Mouse (Mus musculus) gastrocnemius, postnatal 36 days (tissue): ENCODE data around the gene Flt3. TPM values are rescaled to one million over a fixed set of nuclear protein-coding genes. Genes with fewer than 3 reads are reported as not detected.

ENCODE experiments used
- DNase-seq, 2 experiments: peaks; one replicate each; pipeline ENCODE4 v3.0.0; 2022
- intact Hi-C: fragments of 180-260 bp; cut with DNase I; formaldehyde crosslinking; loops from one replicate; pipeline ENCODE4 v1.15.1; 2025
- microRNA-seq, 2 experiments: library from miRNA; unstranded; fragments of <30 nt; microRNA quantifications; one replicate each; pipeline ENCODE4 v1.2.0; 2021
- total RNA-seq, 2 experiments: library from RNA; stranded (reverse); gene quantifications; 2 replicates each; pipeline ENCODE4 v1.2.3; 2021

Gene Flt3
- total RNA-seq, 2 experiments from 2014 or later, result 0.07 TPM; not detected in 1

GRCm38 (mm10) chr5:147299255-147300000 is 100.9 kb downstream of the Flt3 start:
- no peak for DNase-seq
- intact Hi-C loops, result no loop called here

GRCm38 (mm10) chr5:147297249-147297648 is 103.0 kb downstream of the Flt3 start:
- no peak for DNase-seq
- intact Hi-C loops, result no loop called here

DNA sequence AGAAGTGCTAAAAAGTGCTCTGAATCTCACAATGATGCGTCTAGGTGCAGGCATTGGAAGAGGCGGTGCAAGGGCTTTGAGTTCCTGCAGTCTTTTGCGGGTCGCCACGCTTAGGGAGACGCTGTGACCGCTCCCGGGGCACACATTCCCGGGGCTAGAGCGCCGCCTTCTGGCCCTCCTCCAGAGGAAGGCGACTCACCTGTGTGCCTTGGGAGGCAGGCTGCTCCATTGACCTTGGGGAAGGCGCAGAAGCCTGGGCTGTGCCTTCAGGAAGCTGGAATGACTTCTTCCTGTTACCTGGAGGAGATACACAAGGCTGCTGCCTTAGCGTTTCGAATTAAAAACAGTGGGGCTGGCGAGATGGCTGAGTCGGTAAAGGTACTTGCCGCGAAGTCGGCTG is 106.2 kb downstream of the Flt3 start:
- intact Hi-C loops, result no loop called here
- DNase-seq, result no peak

- intact Hi-C loops, result no loop called here
- peak in 1 of 2 experiments; percentile 24 for DNase-seq
These were observed 107.0 kb downstream of the Flt3 start for GRCm38 (mm10) chr5:147293127-147293910.

DNA sequence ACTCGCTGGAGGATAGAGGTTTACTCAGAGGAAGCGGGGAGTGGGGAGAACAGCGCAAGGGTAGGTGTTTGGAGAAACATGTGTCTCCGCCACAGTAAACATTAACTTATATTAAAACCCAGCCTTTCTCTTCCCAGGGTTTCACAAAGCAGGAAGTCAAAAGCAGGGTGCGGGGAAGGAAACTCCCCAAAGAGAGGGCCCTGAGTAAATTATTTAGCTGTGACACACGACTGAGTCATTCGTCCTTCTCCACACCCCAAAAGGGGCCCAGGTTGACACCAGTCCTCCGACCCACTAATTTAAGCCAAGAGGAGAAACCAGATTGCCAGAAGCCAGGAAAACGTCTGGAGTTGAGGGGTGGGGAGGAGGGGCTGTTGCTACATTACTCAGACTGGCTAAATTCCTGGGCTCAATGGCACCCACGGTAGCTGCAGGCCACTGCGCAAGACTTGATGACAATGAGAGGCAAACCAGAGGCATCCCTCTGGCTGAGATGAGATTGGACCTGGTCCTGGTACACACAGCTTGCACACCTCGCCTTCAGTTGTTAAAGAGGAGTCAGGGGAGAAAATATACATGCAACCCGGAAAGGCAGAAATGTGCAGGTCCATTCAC is 107.7 kb downstream of the Flt3 start:
- intact Hi-C loops, result no loop called here
- no peak for DNase-seq

- DNase-seq, result no peak
- intact Hi-C loops, result no loop called here
These were observed 108.4 kb downstream of the Flt3 start for GRCm38 (mm10) chr5:147291764-147292505.

DNA sequence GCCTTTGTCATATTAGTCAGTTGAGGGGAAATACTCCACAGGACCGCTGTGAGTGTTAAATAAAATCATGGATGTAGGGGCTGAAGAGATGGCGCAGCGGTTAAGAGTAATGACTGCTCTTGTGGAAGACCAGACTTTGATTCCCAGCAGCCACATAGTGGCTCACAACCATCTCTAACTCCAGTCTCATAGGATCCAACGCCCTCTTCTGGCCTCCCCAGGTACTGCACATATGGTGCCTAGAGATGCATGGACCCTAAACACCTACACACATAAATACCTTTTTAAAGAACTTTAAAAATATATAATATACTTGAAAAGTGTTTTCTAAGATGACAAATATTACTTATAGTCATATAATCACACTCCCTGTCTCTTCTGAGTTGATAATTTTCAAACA is 115.9 kb downstream of the Flt3 start:
- intact Hi-C loops, result no loop called here
- DNase-seq, result no peak

Small RNA genes within 50 kb of the gene (microRNA-seq; reads per million reads assigned to microRNA genes)
- gene Mir7k, result 0 to 0.36 reads per million in 2 experiments

Other genes starting within 250 kb of the Flt3 start
- gene Gsx1, start 211.8 kb downstream of the Flt3 start, total RNA-seq, result not detected
- gene Pdx1, start 130.5 kb downstream of the Flt3 start, total RNA-seq, result not detected
- not detected for gene Cdx2, start 93.2 kb downstream of the Flt3 start, total RNA-seq
- not detected for gene Urad, start 78.0 kb downstream of the Flt3 start, total RNA-seq
- 10 to 100 TPM; 20.7 to 22.9 TPM for gene Pan3, start 29.7 kb upstream of the Flt3 start, total RNA-seq